Mouse (Mus musculus) MEL (cell line): ENCODE measurements around the gene Itgb3bp. TPM values are rescaled to one million over a fixed set of nuclear protein-coding genes. Genes with fewer than 3 reads are reported as not detected.

Experiments used
- DNase-seq: peaks from one replicate; pipeline ENCODE4 v3.0.0; 2011; ENCODE audit warnings: low read depth, low spot score
- H3K27ac ChIP-seq: 2 replicates; pipeline ENCODE4 v1.5.1; 2012; ENCODE audit warnings: low read depth, mild to moderate bottlenecking, control low read depth, low read length, moderate library complexity; ENCODE audit not compliant: control insufficient read depth
- H3K27me3 ChIP-seq, 2 experiments: fragments of 150-350 bp in 1 of 2; sonication (generic) in 1 of 2; 2 replicates each; pipeline ENCODE4 v1.6.1; 2012; ENCODE audit warnings: low read length in 2 of 2, mild to moderate bottlenecking in 2 of 2, improper control_type of control experiment in 1 of 2, moderate library complexity in 1 of 2; ENCODE audit not compliant: insufficient read depth in 2 of 2, control insufficient read depth in 1 of 2
- H3K36me3 ChIP-seq, 2 experiments: 2 replicates each; pipeline ENCODE4 v1.6.1; 2012 to 2014; ENCODE audit warnings: low read length in 2 of 2, improper control_type of control experiment in 1 of 2, inconsistent platforms in 1 of 2, mild to moderate bottlenecking in 1 of 2; ENCODE audit not compliant: insufficient read depth in 2 of 2, control insufficient read depth in 1 of 2
- H3K4me1 ChIP-seq, 2 experiments: fragments of 150-350 bp in 1 of 2; sonication (generic) in 1 of 2; 2 replicates each; pipeline ENCODE4 v1.6.1; 2012; ENCODE audit warnings: low read length in 2 of 2, improper control_type of control experiment in 1 of 2, mild to moderate bottlenecking in 1 of 2; ENCODE audit not compliant: insufficient read depth in 2 of 2, control insufficient read depth in 1 of 2
- H3K4me3 ChIP-seq, 2 experiments: fragments of 150-350 bp in 1 of 2; sonication (generic) in 1 of 2; 2 replicates each; pipeline ENCODE4 v1.5.1; 2012; ENCODE audit warnings: low read depth in 2 of 2, low read length in 2 of 2, mild to moderate bottlenecking in 2 of 2, moderate library complexity in 2 of 2, control low read depth in 1 of 2, improper control_type of control experiment in 1 of 2; ENCODE audit not compliant: control insufficient read depth in 1 of 2, insufficient read depth in 1 of 2
- H3K79me2 ChIP-seq: 2 replicates; pipeline ENCODE4 v1.6.1; 2012; ENCODE audit warnings: mild to moderate bottlenecking, low read length, moderate library complexity; ENCODE audit not compliant: control insufficient read depth, poor library complexity, insufficient read depth
- H3K9ac ChIP-seq: 2 replicates; pipeline ENCODE4 v1.6.1; 2012; ENCODE audit warnings: low read depth, mild to moderate bottlenecking, control low read depth, low read length, moderate library complexity; ENCODE audit not compliant: control insufficient read depth, poor library complexity, severe bottlenecking
- H3K9me3 ChIP-seq: fragments of 150-350 bp; sonication (generic); replicated peaks from 2 replicates; pipeline ENCODE4 v1.6.1; 2012; ENCODE audit warnings: mild to moderate bottlenecking, low read length, improper control_type of control experiment, moderate library complexity; ENCODE audit not compliant: insufficient read depth
- BHLHE40 ChIP-seq: IDR thresholded peaks from 2 replicates; pipeline ENCODE4 v1.6.1; 2012; ENCODE audit warnings: low read depth, mild to moderate bottlenecking, inconsistent platforms, low read length, improper control_type of control experiment, borderline replicate concordance
- CHD2 ChIP-seq: IDR thresholded peaks from 2 replicates; pipeline ENCODE4 v1.6.1; 2011; ENCODE audit warnings: low read length, improper control_type of control experiment
- CTCF ChIP-seq, 3 experiments: IDR thresholded peaks in 2 of 3; conservative IDR thresholded peaks in 1 of 3; 2 replicates each; pipeline ENCODE4 v1.5.1; 2011 to 2012; ENCODE audit warnings: low read length in 3 of 3, low read depth in 2 of 3, mild to moderate bottlenecking in 2 of 3, improper control_type of control experiment in 1 of 3, inconsistent platforms in 1 of 3, mixed read lengths in 1 of 3, moderate library complexity in 1 of 3; ENCODE audit not compliant: control insufficient read depth in 1 of 3, insufficient read depth in 1 of 3, poor library complexity in 1 of 3, severe bottlenecking in 1 of 3
- E2F4 ChIP-seq: IDR thresholded peaks from 2 replicates; pipeline ENCODE4 v1.6.1; 2011; ENCODE audit warnings: low read depth, low read length, improper control_type of control experiment, borderline replicate concordance
- ELF1 ChIP-seq: IDR thresholded peaks from 2 replicates; pipeline ENCODE4 v1.6.1; 2014; ENCODE audit warnings: low read depth, mild to moderate bottlenecking, inconsistent platforms, low read length, improper control_type of control experiment, moderate library complexity
- ETS1 ChIP-seq: IDR thresholded peaks from 2 replicates; pipeline ENCODE4 v1.6.1; 2012; ENCODE audit warnings: low read depth, mild to moderate bottlenecking, inconsistent platforms, low read length, improper control_type of control experiment, moderate library complexity
- HCFC1 ChIP-seq: IDR thresholded peaks from 2 replicates; pipeline ENCODE4 v1.6.1; 2012; ENCODE audit warnings: low read depth, mild to moderate bottlenecking, inconsistent platforms, low read length, improper control_type of control experiment, moderate library complexity
- JUND ChIP-seq: IDR thresholded peaks from 2 replicates; pipeline ENCODE4 v1.6.1; 2011; ENCODE audit warnings: low read depth, mild to moderate bottlenecking, improper control_type of control experiment, low read length
- KAT2A ChIP-seq: conservative IDR thresholded peaks from 2 replicates; pipeline ENCODE4 v1.6.1; 2012; ENCODE audit warnings: low read depth, low read length, improper control_type of control experiment, inconsistent platforms
- MAFK ChIP-seq: IDR thresholded peaks from 2 replicates; pipeline ENCODE4 v1.6.1; 2011; ENCODE audit warnings: low read depth, mild to moderate bottlenecking, low read length, improper control_type of control experiment, borderline replicate concordance
- MAZ ChIP-seq: IDR thresholded peaks from 2 replicates; pipeline ENCODE4 v1.6.1; 2012; ENCODE audit warnings: low read depth, mild to moderate bottlenecking, inconsistent platforms, low read length, improper control_type of control experiment
- MXI1 ChIP-seq: IDR thresholded peaks from 2 replicates; pipeline ENCODE4 v1.6.1; 2011; ENCODE audit warnings: mild to moderate bottlenecking, low read depth, low read length, improper control_type of control experiment
- MYB ChIP-seq: IDR thresholded peaks from 2 replicates; pipeline ENCODE4 v1.6.1; 2011; ENCODE audit warnings: mild to moderate bottlenecking, low read depth, low read length, improper control_type of control experiment
- MYC ChIP-seq: IDR thresholded peaks from 2 replicates; pipeline ENCODE4 v1.6.1; 2011; ENCODE audit warnings: low read depth, mild to moderate bottlenecking, low read length, improper control_type of control experiment, moderate library complexity
- POLR2A ChIP-seq, 2 experiments: IDR thresholded peaks; 2 replicates each; pipeline ENCODE4 v1.6.1; 2011 to 2012; ENCODE audit warnings: low read length in 2 of 2, mild to moderate bottlenecking in 2 of 2, control low read depth in 1 of 2, improper control_type of control experiment in 1 of 2, low read depth in 1 of 2, moderate library complexity in 1 of 2; ENCODE audit not compliant: control insufficient read depth in 1 of 2, insufficient read depth in 1 of 2, poor library complexity in 1 of 2
- POLR2AphosphoS2 ChIP-seq: IDR thresholded peaks from 2 replicates; pipeline ENCODE4 v1.6.1; 2011; ENCODE audit warnings: low read length, improper control_type of control experiment
- POLR2AphosphoS5 ChIP-seq: IDR thresholded peaks from 2 replicates; pipeline ENCODE4 v1.6.1; 2012; ENCODE audit warnings: low read depth, borderline replicate concordance, mild to moderate bottlenecking, inconsistent platforms, low read length, moderate library complexity, mixed read lengths
- RAD21 ChIP-seq: IDR thresholded peaks from 2 replicates; pipeline ENCODE4 v1.6.1; 2011; ENCODE audit warnings: mild to moderate bottlenecking, low read depth, low read length, improper control_type of control experiment
- RCOR1 ChIP-seq: IDR thresholded peaks from 2 replicates; pipeline ENCODE4 v1.6.1; 2012; ENCODE audit warnings: low read depth, mild to moderate bottlenecking, inconsistent platforms, low read length, improper control_type of control experiment
- SIN3A ChIP-seq: IDR thresholded peaks from 2 replicates; pipeline ENCODE4 v1.6.1; 2012; ENCODE audit warnings: low read length, improper control_type of control experiment, inconsistent platforms
- SMC3 ChIP-seq: IDR thresholded peaks from 2 replicates; pipeline ENCODE4 v1.6.1; 2011; ENCODE audit warnings: low read depth, low read length, improper control_type of control experiment
- TAL1 ChIP-seq: IDR thresholded peaks from 2 replicates; pipeline ENCODE4 v1.6.1; 2012; ENCODE audit warnings: mild to moderate bottlenecking, inconsistent platforms, low read length, moderate library complexity, mixed read lengths
- TCF12 ChIP-seq: IDR thresholded peaks from 2 replicates; pipeline ENCODE4 v1.6.1; 2014; ENCODE audit warnings: low read depth, mild to moderate bottlenecking, inconsistent platforms, low read length, improper control_type of control experiment, moderate library complexity
- UBTF ChIP-seq: IDR thresholded peaks from 2 replicates; pipeline ENCODE4 v1.6.1; 2012; ENCODE audit warnings: low read depth, mild to moderate bottlenecking, inconsistent platforms, low read length, improper control_type of control experiment, moderate library complexity, borderline replicate concordance; ENCODE audit not compliant: insufficient read depth
- USF1 ChIP-seq: IDR thresholded peaks from 2 replicates; pipeline ENCODE4 v1.6.1; 2014; ENCODE audit warnings: low read depth, mild to moderate bottlenecking, inconsistent platforms, low read length, improper control_type of control experiment, moderate library complexity
- USF2 ChIP-seq, 2 experiments: IDR thresholded peaks; 2 replicates each; pipeline ENCODE4 v1.6.1; 2011 to 2012; ENCODE audit warnings: improper control_type of control experiment in 2 of 2, low read length in 2 of 2, borderline replicate concordance in 1 of 2, inconsistent platforms in 1 of 2, low read depth in 1 of 2, mild to moderate bottlenecking in 1 of 2; ENCODE audit not compliant: insufficient read depth in 1 of 2
- ZKSCAN1 ChIP-seq: IDR thresholded peaks from 2 replicates; pipeline ENCODE4 v1.6.1; 2012; ENCODE audit warnings: low read depth, mild to moderate bottlenecking, inconsistent platforms, low read length, improper control_type of control experiment, moderate library complexity
- ZMIZ1 ChIP-seq: IDR thresholded peaks from 2 replicates; pipeline ENCODE4 v1.6.1; 2012; ENCODE audit warnings: low read depth, mild to moderate bottlenecking, inconsistent platforms, low read length, improper control_type of control experiment, moderate library complexity
- polyA plus RNA-seq, 2 experiments: library from polyadenylated mRNA; stranded (reverse) in 1 of 2; unstranded in 1 of 2; fragments of >175 nt in 1 of 2; fragments of >200 nt in 1 of 2; gene quantifications; 2 replicates each; pipeline versions ENCODE4 v1.2.1 to v1.2.4; 2012; ENCODE audit warnings: low replicate concordance in 2 of 2, low read depth in 1 of 2; ENCODE audit not compliant: insufficient read length in 2 of 2, insufficient read depth in 1 of 2, missing spikeins in 1 of 2
- total RNA-seq: library from RNA; depleted of rRNA; stranded (reverse); fragments of 300-350 nt; gene quantifications from 2 replicates; pipeline ENCODE4 v1.2.3, GENCODE M21; 2012

Itgb3bp gene
- total and polyA plus RNA-seq, 3 experiments, result 5.5 to 6.5 TPM; not detected in 1

- no peak for TF ChIP-seq TCF12
- TF ChIP-seq ELF1, result no peak
- TF ChIP-seq POLR2AphosphoS5, result no peak
- TF ChIP-seq MAFK, result no peak
- TF ChIP-seq MYB, result no peak
- no peak for TF ChIP-seq UBTF
- no peak for TF ChIP-seq KAT2A
- no peak for TF ChIP-seq E2F4
- no peak for TF ChIP-seq MXI1
- TF ChIP-seq RCOR1, result no peak
- no peak for TF ChIP-seq SIN3A
- no peak for TF ChIP-seq MAZ
- TF ChIP-seq MYC, result no peak
- no peak for TF ChIP-seq SMC3
- TF ChIP-seq ZKSCAN1, result no peak
- no peak for TF ChIP-seq USF2 (IDR thresholded peaks at IDR 0.05; ENCODE audit: borderline replicate concordance in 1 of 2, insufficient read depth in 1 of 2, low read depth in 1 of 2, low read length in 2 of 2)
- no peak for TF ChIP-seq HCFC1
- no peak for TF ChIP-seq USF1
- no peak for TF ChIP-seq POLR2AphosphoS2
- TF ChIP-seq TAL1, result no peak
- H3K27ac ChIP-seq, result no peak overlapping the region
- no peaks in the 10 kb centered on the region; a peak in 1 of 4 replicates for H3K36me3 ChIP-seq
- H3K9me3 ChIP-seq, result no peaks in the 10 kb centered on the region
- no peaks in the 10 kb centered on the region for H3K79me2 ChIP-seq
- H3K4me3 ChIP-seq, result no peak overlapping the region
- H3K27me3 ChIP-seq, result no peaks in the 10 kb centered on the region
- DNase-seq, result no peak
- H3K9ac ChIP-seq, result no peak overlapping the region
- no peaks in the 10 kb centered on the region for H3K4me1 ChIP-seq
Observed at GRCm38 (mm10) chr4:99944606-99945005, 15.0 kb upstream of the Itgb3bp start.

DNA sequence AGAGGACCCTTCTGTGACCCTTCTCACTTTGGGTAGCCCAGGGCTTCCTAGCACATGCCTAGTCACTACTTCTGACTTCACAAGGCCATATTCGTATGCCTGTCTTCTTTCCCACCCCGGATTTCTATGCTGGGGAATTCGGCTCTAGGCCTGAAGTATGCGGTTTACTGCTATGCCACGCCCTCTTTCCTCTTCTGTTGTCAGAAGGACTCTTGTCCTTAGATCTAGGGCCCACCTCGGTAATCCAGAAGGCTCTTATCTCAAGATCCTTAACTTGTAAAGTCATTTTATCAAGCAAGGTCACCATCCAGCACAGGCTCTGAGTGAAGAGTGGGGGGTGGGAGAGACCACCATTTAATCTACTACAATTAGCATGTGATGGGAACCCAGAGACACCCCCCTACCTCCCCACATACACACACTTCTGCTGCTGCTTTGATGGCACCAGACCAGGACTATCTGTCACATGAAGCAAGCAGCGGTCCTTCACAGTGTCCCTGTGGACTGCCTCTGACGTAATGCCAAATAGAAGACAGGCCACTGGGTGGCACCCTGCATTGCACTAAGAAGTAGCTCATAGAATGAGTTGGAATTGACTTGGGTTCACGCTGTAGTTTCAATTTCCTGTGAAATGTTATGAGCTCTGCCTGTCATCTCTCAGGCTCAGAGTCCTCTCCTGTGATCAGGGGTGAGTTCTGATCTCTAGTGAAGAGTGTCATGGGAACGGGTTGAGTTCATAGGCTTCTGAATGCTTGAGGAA, 12.2 kb upstream of the Itgb3bp start:
- H3K27ac ChIP-seq, result no peak overlapping the region
- H3K79me2 ChIP-seq, result no peaks in the 10 kb centered on the region
- no peak overlapping the region for H3K9ac ChIP-seq
- DNase-seq, result no peak
- H3K4me3 ChIP-seq, result peak overlapping the region in 1 of 2 experiments; percentile 7; a peak in 1 of 4 replicates
- no peaks in the 10 kb centered on the region for H3K4me1 ChIP-seq
- no peaks in the 10 kb centered on the region for H3K27me3 ChIP-seq
- H3K9me3 ChIP-seq, result no peaks in the 10 kb centered on the region
- TF ChIP-seq POLR2A (IDR thresholded peaks at IDR 0.05; ENCODE audit: control insufficient read depth in 1 of 2, insufficient read depth in 1 of 2, low read depth in 1 of 2, low read length in 2 of 2, poor library complexity in 1 of 2) (no peak), ETS1 (no peak), CHD2 (no peak), JUND (no peak), MAFK (no peak), TAL1 (no peak), ZMIZ1 (no peak), POLR2AphosphoS2 (no peak), CTCF (IDR thresholded peaks at IDR 0.05 in 2 of 3, conservative IDR thresholded peaks at IDR 0.05 in 1 of 3; ENCODE audit: control insufficient read depth in 1 of 3, insufficient read depth in 1 of 3, low read depth in 2 of 3, low read length in 3 of 3, poor library complexity in 1 of 3, severe bottlenecking in 1 of 3) (peak in 1 of 3 experiments; percentile 21; a peak in 2 of 6 replicates), USF2 (IDR thresholded peaks at IDR 0.05; ENCODE audit: borderline replicate concordance in 1 of 2, insufficient read depth in 1 of 2, low read depth in 1 of 2, low read length in 2 of 2) (no peak), POLR2AphosphoS5 (no peak), BHLHE40 (no peak), RAD21 (peak; percentile 3; the same call in 1 of the 2 replicates), SIN3A (no peak), TCF12 (no peak), MYC (no peak)
- TF ChIP-seq, all 39 proteins: peak for 2
- no peaks in the 10 kb centered on the region; a peak in 1 of 4 replicates for H3K36me3 ChIP-seq
